Mouse (Mus musculus): ENCODE measurements around the gene Kif2c. TPM values are rescaled to one million over a fixed set of nuclear protein-coding genes. Genes with fewer than 3 reads are reported as not detected.
A peak's percentile ranks its signal among the peaks of the same experiment; 100 is the strongest.

Kif2c gene
- total RNA-seq, 4 experiments from 2014 or later: not detected

DNA sequence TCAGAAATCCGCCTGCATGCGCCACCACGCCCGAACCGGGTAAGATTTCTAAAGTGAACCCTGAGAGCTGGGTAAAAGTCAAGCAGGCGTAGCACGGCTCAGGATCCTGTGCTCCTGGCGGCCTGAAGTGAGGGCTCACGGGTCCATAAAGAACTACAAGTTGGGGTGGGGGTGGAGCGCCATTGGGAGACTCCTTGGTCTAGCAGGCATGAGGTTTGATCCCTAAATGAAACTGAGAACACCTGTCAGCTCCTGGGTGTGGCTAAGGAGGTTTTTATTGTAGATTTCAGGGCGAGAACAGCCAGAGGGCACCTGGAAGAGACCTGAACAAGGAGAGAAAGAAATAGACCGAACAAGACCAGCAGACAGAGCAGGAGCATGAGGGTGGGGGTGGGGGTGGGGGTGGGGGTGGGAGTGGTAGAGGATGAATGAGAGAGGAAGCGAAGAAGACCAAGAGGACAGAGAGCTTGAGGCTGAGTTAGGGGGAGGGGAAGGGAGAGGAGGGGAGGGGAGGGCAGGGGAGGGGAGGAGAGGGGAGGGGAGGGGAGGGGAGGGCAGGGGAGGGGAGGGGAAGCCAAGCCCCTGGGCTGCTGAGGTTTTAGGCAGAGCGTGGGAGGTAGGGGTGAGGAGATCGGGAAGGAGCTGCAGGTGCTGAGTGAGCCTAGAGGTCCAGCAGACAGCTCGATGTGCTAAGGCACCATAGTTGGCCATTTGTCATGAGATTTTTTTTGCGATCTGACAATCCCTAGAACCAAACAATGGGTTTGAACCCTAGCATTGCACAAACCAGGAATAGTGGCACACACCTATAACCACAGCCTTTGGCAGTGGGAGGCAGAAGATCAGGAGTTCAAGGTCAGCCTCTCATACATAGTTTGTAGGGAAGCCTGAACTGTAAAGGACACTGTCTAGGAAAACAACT is 43.9 kb downstream of the Kif2c start:
- DNase-seq (ENCODE audit: low spot score in 2 of 2): no peak

DNA sequence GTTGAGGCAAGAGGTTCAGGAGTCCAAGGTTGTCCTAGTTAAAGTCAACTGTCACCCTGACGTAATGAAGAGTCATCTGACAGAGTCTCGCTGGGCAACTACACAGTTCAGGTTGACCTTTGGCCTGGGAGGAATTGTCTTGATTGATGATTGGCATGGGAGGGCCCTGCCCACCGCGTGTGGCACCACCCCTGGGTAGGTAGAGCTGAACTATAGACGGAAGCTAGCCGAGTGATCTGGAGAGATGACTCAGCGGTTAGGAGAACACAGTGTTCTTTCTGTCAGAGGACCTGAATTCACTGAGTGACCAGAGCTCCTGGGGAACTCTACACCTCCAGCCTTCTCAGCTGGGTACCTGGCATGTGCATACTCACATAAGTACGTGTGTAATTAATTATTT is 46.4 kb downstream of the Kif2c start:
- DNase-seq (ENCODE audit: low spot score in 2 of 2): no peak

DNA sequence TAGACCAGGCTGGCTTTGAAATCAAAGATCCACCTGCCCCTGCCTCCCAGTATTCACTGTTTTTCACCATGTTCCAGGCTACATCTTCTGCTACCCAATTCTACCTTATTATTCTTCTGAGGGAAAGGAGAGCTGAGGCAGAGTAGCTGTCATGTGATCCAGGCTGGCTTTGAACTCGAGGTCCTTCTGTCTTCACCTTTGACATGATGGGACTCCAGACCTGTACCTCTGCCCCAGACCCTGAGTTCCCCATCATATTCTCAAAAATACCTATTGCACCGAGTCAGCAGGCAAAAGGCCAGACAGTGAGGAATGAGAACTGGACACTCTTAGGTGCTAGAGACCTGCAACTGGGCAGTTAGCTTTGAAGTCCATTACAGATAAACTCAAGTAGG is 47.8 kb downstream of the Kif2c start:
- DNase-seq (ENCODE audit: low spot score in 2 of 2): no peak

DNA sequence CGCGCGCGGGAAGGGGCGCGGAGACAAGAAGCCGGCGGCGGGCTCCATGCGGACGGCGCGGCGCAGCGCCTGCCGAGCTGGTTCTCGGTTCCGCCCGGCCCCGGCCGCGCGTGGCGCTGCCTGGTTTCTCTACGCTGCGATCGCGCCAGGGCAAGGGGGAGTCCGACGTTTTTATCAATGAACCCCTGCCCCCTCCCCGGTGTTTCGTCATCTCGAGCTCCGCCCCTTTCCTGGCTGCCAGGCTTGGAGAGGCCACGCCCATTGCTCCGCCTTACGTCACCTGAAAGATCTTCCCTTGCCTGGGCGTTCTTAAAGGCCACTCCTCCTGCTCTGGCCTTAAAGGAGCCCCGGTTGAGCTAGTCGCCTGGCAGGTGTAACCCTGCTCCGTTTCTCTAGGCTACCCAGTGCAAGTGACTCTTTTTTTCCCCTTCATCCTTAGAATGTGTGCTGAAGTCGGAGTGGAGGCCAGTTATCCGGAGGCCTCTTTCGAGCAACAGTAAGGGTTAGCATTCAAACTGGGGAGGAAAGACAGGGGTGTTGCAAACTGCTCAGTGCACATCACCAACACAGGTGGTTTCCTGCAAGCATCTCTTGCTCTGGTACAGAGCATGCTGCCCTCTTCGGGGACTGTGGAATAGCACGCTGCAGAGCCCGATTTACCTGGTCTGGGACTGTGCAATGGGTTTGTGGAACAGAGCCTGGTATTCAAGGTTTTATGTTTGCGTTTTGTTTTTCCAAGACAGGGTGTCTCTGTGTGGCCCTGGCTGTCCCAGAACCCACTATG is 48.4 kb downstream of the Kif2c start, which contains the start of gene Plk3:
Gene Plk3, minus strand, starts transcription at position 147 of the 784 bp plus-strand sequence.
- DNase-seq (ENCODE audit: low spot score in 2 of 2): peak; percentile 94 to 95

DNA sequence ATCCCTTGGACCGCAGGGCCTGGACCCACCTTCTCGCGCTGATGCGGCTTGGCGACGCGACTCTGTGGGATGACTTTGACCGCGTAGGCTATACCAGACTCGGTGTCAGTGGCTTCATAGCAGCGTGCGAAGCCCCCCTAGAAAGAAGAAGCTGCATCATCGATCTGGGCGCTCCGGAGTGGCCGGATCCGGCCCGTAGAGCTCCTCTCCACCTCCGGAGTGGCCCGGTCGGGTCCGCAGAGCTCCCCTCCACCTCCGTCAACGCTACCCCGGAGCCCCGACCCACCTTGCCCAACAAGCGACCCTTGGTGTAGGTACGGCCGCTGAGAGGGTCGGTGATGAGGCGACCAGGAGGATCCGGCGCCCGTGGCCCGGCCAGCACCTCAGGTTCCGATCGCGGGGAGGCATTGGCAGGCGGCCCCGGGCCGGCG is 49.1 kb downstream of the Kif2c start:
- no peak for DNase-seq (ENCODE audit: low spot score in 2 of 2)

DNA sequence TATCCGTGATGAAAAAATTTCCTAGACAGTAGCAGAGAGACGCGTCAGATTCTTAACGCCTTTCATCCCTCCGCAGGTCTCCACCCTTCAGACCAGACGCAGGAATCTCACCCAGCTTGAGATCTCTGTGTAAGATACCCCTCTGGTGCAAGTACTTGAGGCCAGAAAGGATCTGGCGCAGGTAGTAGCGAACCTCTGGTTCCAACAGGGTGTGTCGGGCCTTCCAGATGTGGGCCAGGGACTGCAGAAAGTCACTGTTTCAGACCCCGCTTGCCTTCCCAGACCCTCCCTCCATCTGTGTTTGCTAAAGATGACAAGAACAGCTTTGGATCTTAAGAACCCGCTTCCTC is 49.7 kb downstream of the Kif2c start:
- no peak for DNase-seq (ENCODE audit: low spot score in 2 of 2)

DNA sequence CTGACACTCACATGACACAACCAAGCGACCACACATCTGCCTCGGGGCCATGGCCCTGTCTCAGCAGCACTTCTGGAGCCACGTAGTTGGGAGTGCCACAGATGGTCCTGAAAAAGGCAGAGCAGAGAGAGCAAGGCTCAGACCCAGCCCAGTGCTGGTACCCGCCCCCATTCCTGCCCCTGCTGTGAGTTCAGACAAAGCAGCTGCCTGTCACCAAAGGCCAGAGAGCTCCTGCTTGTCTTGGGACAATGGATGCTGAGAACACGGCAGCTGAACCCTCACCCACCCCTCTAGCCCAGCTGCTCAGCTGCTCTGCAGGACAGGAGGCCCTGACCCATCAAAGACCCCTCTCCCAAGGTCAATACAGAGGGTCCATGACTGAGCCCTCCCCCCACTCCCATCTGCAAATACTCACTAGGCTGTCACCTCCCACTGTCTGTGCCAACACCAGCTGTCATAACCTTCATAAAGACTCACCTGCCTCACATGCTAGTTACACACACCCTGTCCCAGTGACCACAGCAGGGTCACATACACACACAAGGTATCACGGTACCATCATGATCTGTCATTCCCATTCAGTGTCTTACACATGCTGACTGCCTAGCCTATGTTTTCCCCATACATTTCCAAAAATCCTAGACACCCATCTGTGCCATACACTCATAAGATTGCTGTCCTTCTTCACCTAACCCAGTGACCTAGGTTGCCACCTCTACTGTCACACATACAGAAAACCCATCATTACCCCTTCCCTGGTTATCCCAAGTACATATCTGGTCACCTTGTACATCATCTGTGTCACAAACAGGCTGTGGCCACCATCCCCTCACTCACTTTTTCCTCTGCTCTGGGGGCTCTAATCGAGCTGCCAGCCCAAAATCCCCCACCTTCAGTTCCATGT is 50.3 kb downstream of the Kif2c start:
- no peak for DNase-seq (ENCODE audit: low spot score in 2 of 2)

DNA sequence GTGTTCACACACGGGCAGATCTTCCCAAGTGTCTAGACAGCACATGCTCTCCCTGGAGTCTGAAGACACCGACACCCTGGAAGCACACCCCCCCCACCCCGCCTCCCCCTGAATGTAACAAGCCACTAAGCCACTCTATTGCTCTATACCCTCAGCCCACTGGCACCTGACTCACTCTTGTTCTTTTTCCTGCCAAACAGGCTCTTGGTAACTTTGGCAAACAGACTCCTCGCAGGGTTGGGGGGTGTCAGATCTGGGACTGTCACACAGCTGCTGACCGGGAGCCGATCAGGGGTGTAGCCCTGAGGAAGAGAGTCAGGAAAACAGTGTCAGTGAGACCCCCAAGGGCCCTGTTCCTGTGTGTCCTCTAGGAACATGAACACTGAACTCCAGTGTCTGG is 51.2 kb downstream of the Kif2c start:
- DNase-seq (ENCODE audit: low spot score in 2 of 2): no peak

DNA sequence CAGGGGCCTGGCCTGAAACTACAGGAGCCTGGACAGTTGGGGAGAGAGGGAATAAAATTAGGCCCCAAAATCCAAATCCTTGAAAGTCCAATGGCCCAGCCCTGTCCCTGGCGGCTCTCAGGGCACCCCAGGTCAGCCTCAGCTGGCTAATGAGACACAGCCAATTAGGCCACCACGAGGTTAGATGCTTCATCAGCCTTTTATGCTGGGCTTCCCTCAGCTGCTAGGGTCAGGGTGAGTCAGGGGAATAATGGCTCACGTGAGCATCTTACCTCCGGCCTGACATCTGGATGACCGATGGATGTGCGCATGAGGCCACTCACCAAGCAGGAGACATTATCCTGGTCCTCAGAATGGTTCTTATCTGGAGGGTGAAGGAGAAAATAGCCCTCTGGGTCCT is 51.6 kb downstream of the Kif2c start:
- no peak for DNase-seq (ENCODE audit: low spot score in 2 of 2)

DNA sequence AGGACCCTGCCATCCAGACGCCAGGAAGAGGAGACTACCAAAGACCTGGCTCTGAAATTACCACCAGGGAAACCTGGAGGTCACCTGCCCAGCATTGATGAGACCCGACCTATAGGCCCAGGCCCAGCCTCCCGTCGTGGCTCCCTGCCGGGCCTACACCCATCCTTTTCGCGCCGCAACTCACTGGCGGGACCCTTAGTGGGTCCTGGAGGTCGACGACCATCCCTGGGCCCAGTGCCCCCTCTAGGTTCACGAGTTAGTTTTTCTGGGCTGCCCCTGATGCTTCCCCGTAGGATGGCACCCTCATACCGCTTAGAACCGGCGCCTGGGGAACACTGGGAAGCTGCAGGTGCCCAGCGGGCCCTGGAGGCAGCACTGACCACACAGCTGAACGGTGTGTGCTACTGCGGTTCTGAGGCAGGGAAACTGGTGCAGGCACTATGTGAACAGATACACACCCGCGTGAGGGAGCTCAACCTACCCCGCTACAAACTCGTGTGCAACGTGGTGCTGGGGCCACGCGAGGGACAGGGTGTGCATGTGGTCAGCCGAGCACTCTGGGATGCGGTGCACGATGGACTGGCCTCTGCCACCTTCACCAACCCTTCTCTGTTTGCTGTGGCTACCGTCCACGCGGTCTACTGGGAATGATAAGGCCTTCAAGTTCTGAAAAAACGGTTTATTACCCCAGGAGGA is 54.3 kb downstream of the Kif2c start:
- no peak for DNase-seq (ENCODE audit: low spot score in 2 of 2)

DNA sequence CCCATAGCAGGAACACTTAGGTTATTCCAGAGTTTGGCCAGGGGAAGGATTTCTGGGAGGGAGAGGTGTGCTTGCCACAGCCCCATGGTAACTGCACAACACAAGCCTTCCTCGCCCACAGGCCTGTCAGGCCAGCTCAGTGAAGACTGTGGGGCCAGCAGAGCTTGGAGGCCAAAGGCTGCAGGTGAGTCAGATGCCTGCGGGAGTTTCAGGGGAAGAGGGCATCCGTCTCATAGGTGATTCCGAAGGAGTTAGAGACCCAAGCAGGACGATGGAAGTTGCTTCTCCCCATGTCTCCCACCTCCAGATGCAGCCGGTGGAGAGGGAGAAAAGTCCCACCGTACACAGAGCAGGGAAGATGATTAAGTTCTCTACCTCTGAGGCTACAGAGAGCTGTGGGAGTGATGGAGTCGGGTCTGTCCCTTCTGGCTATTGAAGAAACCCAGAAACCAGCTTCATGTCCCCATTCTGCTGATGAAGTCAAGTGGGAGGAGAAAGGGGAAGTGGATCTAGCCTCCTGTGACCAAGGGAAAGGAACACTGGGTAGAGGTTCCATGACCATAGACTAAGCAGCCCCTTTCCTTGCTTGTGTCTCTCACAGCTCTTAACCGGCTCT is 55.7 kb downstream of the Kif2c start, which contains the start of gene Tctex1d4:
Gene Tctex1d4, plus strand, starts transcription at position 120 of the 616 bp plus-strand sequence.
- no peak for DNase-seq (ENCODE audit: low spot score in 2 of 2)

DNA sequence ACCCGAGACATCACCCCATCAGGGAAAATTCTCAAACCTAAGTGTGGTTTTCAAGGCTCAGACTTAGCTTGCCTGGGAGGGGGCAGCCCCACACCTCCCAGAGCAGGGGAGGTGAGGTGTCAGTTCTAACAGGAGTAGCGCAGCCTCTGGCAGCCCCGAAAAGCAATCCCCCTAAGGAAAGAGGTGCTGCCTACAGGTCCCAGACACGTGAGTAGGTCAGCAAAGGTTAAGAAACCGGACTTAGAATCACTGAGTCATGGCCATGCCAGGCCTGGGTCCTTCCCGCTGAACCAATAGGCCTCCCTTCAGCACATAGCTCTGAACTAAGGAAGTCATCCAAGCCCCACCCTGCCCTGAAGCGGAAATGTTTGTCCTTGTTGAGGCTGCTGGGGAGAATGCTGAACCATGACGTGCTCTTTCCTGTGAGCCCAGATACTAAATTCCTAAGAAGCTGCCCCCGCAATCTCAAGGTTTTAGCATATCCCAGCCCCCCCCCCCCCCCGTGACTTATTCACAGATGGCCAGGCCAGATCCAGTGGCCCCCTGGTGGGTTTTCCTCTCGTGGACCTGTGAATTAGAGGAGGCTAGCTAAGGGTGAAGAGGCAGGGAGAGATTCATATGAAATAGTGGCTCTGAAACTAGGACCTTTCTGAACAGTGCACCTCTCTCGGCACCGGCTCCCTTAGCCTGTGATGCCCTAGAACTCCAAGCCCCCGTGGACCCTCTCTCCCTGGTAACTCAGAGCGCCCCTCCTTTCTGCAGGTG is 56.3 kb downstream of the Kif2c start:
- peak; percentile 75 to 79 for DNase-seq (ENCODE audit: low spot score in 2 of 2)

DNA sequence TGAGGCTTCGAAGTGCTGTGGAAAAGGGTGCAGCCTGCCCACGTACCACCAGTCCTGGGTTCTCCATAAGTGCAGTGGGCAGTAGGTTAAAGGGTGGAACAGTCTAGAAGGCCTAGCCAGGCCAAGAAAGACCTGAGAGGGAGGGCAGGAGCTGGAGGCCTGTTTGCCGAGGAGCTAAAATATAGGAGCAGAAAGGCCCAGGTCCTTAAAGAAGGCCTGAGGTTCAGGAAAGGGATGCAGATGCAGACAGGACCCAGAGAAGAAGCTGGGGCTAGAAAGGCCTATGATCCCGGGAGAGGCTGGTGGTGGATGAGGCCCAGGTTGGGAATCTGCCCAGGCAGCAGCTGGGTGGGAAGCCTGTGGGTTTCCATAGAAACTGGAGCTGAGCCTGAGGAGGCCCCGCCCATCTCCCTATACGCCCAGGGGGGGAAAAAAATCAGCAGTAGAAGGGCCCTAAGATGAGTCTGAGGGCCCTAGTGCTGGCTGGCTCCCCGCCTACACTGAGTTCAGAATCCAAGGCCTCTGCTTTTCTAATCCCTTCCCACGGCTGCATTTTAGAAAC is 57.0 kb downstream of the Kif2c start, which contains the start of gene Btbd19:
Gene Btbd19, minus strand, starts transcription at position 378 of the 562 bp plus-strand sequence.
- peak; percentile 65 to 74 for DNase-seq (ENCODE audit: low spot score in 2 of 2)

DNA sequence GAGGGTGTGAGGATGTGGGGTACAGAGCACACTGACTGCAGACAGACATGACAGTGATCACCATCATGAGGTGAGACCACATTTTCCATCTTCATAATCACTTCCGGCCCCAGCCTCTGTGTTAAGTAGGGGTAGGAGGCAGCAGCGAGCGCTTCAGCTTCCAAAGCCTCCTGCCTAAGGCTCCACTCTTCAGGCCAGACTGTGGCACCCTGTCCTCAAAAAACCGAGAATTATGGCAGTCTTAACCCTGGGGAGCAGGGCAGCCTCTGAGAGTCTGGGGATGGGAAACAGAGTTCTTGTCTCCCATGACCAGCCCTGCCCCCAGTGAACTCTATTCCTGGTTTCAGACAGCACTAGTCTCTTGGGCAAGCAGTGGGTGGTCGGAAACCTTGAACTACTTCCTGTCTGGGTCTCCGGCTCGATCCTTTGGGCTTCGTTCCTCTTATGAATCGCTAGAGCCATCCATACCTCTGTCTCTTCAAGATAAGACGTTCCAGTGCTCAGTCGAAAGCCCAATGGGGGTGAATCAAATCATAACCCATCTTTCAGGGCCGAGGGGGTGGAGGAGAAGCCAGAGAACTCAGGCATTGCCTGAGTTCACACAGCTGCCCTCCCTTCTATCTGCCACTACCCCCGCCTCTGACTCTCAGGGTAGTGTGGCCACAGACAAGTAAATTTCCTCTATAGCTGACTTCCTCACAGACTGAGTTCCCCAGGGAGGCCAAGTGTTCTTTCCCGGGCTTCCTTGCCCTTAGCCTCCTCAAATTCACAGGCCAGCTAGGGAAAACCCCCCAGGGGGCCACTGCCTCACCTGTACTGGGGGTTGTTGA is 57.7 kb downstream of the Kif2c start:
- no peak for DNase-seq (ENCODE audit: low spot score in 2 of 2)

DNA sequence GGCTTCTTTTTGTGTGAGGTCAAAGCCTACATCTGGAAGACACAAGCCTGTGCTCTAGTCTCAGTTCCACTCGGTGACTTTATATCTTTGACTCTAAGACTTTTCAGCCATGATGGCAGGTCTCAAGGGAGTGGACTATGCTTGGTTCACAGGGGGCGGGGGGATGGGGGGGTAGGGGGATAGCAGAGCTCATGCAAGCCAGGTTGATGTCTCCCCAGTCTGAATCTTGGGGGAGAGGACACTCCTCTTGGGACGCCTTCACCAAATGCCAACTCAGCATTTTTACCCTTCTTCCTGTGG is 58.3 kb downstream of the Kif2c start:
- no peak for DNase-seq (ENCODE audit: low spot score in 2 of 2)

DNA sequence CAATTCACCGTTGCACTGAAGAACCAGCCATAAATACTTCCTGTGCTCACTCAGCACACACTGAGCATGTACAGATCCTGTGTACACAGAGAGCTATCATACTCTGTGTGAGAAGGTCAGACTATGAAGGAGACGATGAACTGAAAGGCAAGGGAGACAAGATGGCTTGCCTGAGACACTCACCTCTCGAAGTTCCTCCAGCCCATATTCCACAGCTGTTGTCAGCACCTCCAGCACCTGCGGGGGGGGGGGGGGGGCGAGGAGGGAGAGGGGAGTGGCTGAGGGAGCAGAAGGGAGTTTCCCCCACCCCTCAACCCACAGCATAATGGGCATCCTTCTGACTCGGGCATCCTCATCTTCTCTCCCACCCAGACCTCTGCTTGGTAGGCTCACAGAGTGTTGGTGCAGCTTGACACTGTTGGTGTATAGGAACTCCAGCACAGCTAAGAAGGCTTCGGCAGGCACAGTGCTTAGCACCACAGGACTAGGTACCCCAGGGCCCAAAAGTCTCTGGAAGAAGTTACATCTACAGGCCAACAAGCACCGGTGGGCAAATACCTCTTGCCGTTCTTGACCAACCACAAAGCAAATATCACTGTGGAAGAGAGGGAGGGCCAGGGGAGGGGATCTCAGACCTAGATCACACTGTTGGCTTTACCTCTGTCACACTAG is 58.8 kb downstream of the Kif2c start:
- DNase-seq (ENCODE audit: low spot score in 2 of 2): no peak

DNA sequence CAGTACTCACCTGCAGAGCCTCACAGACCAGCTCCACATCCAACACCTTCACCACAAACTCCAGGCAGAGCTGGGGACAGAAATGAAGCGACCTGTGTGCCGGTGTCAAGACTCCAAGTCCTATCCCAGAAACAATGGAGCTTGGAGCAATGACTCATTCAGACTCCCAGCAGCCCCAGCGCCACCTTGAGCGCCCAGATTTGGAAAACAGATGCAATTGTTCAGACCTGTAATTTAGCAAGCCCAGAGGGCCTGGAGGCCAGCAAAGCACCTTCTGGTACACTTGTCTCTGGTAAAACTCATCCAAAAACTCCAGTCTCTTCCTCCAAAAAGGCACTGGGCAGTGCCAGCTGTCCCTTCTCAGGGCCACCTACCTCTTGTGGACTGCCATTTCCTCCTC is 60.2 kb downstream of the Kif2c start:
- DNase-seq (ENCODE audit: low spot score in 2 of 2): no peak

All from gastrocnemius, adult 8-10 months (tissue).